Mouse (Mus musculus): ENCODE results near the gene Eif2s1. TPM values are rescaled to one million over a fixed set of nuclear protein-coding genes. Genes with fewer than 3 reads are reported as not detected.
"Not testable (repeated sequence)": the region's sequence is repeated elsewhere in the genome, so short reads cannot be mapped to it uniquely, and the experiment has no call there.

Gene Eif2s1
- total RNA-seq, 2 experiments from 2014 or later = 34.9 to 106 TPM

DNA sequence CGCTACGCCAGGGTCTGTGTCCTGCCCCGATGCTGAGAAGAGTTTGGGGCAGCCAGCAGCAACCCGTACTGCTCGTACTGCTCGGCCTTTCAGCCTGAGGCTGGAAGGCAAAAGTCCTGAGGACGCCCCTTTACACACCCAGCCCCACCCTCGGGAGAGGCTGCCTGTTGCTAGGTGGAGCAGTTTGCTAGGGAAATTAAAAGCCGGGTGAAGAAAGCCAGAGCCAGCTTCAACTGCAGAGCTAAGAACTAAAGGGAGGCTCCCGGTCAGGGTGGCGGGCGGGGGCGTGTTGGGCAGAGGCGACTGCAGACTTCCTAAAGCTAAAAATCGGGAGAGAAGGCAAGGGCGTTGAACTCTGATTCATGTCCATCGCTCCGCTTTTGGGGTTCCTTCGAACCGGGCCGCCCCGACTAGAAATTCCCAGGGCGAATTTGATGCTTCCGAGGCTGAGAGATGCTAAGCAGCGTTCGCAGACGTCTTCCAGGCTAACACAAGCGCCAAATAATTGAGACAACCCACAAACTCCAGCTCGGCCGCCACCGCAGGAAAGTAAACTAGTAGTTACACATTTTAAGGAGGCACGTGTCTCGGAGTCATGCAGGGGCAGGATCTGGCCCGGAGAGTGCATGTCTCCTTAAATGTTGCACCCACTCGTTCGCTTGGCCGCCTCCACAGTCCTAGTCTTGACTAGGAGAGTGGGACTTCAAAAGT, 50.2 kb downstream of the Eif2s1 start:
- ATAC-seq (replicated peaks; ENCODE audit: low FRiP score, poor library complexity, severe bottlenecking) = peak; percentile 79

DNA sequence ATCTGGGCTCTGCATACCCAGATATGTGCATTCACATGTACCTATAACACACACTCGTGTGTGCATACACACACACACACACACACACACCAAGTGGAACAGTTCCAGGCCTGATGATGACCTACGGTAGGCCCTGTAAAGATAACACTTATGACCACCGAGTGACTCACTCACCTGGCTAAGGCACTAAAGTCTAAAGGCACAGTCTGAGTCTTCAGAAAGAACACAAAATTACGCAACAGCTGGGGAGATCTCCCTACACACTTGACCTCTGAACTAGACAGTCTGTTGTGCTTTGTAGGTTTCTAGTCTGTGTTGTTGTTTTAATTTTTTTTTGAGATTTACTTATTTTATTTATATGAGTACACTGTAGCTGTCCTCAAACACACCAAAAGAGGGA, 52.8 kb downstream of the Eif2s1 start:
- ATAC-seq (replicated peaks; ENCODE audit: low FRiP score, poor library complexity, severe bottlenecking) = no peak

DNA sequence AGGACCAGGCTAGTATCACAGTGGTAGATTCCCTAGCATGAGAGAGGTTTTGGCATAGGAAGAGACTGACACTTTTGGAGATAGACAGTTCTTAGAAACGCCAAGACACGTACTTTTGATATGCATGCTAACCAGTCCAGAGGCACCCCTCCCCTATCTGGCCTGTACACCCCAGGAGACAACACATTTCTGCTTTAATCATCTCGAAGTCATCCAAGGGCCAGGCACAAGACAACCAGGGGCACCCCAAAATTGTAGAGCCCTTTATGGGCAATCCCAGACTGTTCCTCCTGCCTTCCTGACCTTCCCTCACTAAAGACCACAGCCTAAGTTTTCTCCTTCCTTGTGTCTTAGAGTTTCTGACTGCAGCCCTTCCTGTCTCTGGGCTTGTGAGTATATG, 53.9 kb downstream of the Eif2s1 start:
- ATAC-seq (replicated peaks; ENCODE audit: low FRiP score, poor library complexity, severe bottlenecking) = no peak

DNA sequence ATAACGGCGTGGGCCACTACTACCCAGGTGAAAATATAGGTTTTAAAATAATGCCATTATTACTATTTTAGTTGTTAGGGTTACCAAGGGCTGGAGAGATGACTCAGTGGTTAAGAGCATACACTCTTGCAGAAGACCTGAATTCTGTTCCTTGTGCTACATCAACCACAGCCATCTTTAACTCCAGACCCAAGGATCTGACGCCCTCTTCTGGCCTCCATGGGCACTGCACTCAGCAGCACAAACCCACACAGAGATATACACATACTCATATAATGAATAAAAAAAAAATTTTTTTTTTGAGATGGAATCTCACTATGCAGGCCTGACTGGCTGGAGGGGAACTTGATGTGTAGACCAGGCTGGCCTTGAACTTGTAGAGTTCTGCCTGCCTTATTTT, 54.7 kb downstream of the Eif2s1 start:
- no peak for ATAC-seq (replicated peaks; ENCODE audit: low FRiP score, poor library complexity, severe bottlenecking)

DNA sequence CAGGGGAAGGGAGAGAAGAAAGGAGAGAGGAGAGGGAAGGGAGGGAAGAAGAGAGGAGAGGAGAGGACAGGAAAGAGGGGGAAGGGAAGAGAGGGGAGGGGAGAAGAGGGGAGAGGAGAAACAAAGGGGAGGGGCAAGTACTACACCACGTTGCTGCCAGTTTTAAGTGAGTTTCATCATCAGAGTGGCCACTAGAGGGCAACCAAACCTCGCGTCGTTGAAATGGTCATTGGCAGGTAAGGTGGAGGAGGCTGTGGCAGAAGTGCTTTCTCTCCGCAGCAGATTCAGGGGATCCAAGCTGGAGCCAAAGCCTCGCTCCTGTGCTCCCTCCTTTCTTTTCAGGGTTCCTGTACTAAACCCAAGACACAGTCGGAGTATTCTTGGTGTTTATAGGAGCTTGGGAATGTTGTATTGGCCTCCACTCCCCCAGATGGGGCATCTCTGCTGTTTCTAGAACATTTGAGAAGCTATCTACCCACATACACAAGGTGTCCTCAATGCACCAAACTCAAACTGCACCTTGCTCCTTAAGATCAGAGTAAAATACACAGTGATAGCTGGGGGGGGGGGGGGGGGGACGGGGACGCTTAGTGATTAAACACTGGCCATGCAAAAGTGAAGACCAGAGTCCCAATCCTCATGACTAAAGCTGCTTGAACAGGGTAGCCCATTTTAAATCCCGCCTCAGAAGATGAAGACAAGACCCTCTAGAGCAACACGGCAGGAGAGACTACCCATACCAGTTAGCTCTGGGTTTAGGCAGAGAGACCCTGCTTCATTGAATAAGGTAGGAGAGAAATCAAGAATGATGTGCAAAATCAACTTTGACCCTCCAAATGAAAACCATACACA, 56.8 kb downstream of the Eif2s1 start:
- peak; percentile 87 for ATAC-seq (replicated peaks; ENCODE audit: low FRiP score, poor library complexity, severe bottlenecking)

DNA sequence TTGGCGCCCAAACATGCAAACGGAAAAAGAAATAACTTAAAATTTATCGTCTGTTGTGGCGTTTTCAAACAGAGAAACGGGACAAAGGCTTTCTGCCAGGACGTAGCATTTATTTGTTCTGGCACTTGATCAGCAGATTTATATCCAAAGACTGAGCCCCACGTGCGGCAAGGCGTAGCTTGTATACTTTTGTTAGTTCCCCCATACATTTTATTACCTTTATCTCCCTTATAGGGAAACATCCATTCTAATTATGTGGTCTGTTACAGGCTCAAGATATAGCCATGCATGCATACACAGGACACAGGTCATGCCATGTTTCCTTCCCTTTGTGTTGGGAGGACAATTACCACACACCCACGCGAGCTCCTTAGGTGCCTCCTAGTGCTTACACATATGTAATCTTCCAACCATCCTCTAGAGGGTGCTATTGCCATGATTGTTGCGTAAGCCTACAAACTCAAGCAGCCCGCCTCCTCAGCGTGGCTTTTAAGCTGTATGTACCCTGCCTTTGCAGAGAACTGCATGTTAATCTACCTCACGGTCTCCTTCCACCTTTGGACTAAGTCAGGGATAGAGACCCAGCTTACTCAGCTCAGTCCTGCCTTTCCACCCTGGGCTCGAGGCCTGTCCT, 57.6 kb downstream of the Eif2s1 start:
- peak; percentile 85 for ATAC-seq (replicated peaks; ENCODE audit: low FRiP score, poor library complexity, severe bottlenecking)

DNA sequence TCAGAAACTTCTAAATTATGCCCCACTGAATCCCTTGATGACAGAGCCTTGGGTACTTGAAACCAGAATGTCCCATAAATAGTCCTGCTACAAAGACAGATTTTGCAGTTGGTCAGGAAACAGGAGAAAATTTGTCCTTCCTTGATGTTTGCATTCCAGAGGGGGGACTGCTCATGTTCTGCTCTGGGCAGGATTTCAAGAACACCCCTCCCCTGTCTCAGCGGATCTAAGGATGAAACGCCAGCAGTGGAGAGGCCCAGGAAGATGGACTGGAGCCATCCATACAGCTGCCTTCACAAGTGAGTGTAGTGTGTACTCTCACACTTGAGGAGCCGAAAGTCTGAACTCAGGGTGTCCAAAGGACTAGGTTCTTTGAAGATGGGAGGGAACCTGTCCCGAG, 59.8 kb downstream of the Eif2s1 start:
- no peak for ATAC-seq (replicated peaks; ENCODE audit: low FRiP score, poor library complexity, severe bottlenecking)

DNA sequence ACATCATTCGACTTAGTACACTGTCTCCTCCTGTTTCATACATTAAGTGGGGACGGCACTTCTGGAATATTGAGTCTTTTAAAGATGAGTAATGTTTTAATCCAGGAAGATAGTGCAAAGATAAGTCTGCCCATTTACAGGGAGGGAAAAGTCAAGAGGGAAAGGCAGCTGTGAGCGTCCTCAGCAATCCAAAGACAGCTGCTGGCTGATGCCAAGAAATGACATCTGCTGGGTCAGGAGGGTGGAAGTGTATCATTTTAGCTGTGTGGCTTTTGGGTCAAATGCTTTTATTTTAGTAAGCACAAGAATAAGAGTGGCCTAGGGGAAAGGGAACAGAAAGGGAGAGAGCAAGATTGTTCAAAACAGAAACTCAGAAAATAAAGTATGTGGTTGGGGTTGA, 60.4 kb downstream of the Eif2s1 start:
- no peak for ATAC-seq (replicated peaks; ENCODE audit: low FRiP score, poor library complexity, severe bottlenecking)

DNA sequence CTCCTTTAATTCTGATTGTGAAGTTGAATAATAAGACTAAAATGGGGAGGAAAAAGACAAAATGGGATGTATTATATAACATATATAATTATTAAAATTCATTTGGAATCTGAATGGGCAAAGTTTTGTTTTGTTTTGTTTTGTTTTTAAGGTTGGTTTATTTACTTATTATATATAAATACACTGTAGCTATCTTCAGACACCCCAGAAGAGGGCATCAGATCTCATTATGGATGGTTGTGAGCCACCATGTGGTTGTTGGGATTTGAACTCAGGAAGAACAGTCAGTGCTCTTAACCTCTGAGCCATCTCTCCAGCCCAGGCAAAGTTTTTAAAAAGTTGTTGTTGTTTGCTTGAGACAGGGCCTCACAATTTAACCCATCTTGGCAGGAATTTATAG, 61.4 kb downstream of the Eif2s1 start:
- not testable (repeated sequence) for ATAC-seq (replicated peaks; ENCODE audit: low FRiP score, poor library complexity, severe bottlenecking)

DNA sequence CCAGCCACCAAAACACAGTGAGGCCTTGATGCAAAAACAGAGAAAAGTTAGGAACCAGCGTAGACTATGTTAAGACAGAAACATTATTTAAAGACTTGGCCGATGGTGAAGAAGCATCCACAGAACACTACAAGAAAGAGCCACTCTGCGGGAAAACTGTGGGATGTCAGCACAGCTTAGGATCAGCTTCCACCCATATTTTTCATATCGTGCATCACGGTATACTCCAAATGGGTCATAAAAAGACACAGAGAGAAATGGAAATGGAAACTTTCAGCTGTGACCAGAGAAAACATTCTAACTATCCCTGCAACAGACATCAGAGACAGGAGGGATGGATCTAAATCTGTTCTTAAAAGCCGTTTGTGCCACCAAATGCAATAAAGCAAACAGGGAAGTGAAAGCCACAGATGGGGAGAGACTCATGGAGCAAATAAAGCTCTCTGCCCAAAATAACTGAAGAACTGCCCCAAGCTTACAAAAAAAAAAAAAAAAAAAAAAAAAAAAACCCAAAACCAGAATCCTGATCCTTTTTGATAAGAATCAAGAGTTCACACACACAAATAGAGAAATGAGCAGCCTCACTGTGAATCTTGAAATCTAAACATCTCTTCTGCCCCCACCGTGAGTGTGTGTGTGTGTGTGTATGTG, 62.0 kb downstream of the Eif2s1 start:
- ATAC-seq (replicated peaks; ENCODE audit: low FRiP score, poor library complexity, severe bottlenecking) = no peak

DNA sequence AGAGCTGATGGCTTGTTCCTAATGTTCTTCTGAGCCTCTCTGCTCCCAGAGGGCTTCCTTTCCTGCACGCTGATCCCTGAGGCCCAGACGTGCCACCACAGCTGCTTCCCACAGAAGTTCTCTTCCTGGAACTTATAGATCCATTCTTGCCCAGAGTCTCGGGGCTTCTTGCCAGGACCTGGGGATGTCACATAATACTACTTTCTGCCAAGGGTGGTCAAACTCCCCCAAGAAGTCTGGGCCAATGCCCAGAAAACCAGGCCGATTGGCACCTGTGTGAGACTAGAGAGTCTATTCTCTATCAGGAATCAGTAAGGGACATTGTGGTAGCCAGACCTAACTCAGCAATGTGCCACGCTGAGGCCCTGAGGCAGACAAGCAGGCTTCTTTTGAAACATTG, 65.7 kb downstream of the Eif2s1 start:
- no peak for ATAC-seq (replicated peaks; ENCODE audit: low FRiP score, poor library complexity, severe bottlenecking)

DNA sequence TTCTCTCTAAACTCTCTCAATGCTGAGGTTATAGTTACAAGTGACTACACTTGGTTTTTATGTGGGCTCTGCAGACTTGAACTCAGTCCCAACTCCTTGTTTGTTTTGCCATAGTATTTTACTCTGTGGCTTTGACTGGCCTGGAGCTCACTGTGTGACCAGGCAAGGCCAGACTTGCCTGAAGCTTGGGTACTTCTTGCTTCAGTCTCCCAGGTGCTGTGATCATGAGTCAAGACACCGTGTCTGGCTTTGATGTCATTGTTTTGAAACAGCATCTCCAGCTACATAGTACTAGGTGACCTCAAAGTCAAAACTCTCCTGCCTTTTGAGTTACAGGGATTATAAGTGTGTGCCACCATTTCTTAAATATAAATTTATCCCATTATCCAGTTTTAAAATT, 68.3 kb downstream of the Eif2s1 start:
- no peak for ATAC-seq (replicated peaks; ENCODE audit: low FRiP score, poor library complexity, severe bottlenecking)

DNA sequence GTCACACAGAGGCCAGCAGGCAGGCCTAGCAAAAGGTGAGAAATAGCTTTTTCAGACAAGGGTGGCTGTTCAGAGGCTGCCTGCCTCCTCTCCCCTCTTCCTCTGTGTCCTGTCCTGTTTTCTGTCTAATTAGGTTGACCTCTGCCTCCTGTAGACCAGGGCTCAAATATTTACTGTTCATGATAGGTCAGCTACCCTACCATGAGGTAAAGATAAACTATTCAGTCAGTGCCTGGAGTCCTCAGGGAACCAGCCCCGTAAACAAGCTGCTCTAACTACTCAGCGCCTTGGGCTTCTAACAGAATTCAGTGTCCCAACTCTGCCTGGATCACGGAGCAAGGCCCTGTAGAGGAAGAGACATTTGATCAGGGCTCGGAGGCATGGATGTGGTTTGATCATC, 74.9 kb downstream of the Eif2s1 start:
- no peak for ATAC-seq (replicated peaks; ENCODE audit: low FRiP score, poor library complexity, severe bottlenecking)

Other genes with a start within 250 kb of the Eif2s1 start
- gene Fam71d, start 170.3 kb upstream of the Eif2s1 start, total RNA-seq (2015; ENCODE audit: low replicate concordance) = not detected in 2 replicates
- not detected in 2 replicates for gene Fam71d, start 170.3 kb upstream of the Eif2s1 start, total RNA-seq (2017; ENCODE audit: low replicate concordance)
- 2.1 and 14.8 TPM in 2 replicates for gene Mpp5, start 112.9 kb upstream of the Eif2s1 start, total RNA-seq (2015; ENCODE audit: low replicate concordance)
- gene Mpp5, start 112.9 kb upstream of the Eif2s1 start, total RNA-seq (2017; ENCODE audit: low replicate concordance) = 5.5 and 21.2 TPM in 2 replicates
- 52.5 and 69.0 TPM in 2 replicates for gene Atp6v1d, start 181 bp upstream of the Eif2s1 start, total RNA-seq (2015; ENCODE audit: low replicate concordance)
- gene Atp6v1d, start 181 bp upstream of the Eif2s1 start, total RNA-seq (2017; ENCODE audit: low replicate concordance) = 22.2 and 35.0 TPM in 2 replicates
- 6.7 TPM in 1 of 2 replicates, not detected in the other for gene Plek2, start 45.1 kb downstream of the Eif2s1 start, total RNA-seq (2015; ENCODE audit: low replicate concordance)
- 2.6 and 5.3 TPM in 2 replicates for gene Plek2, start 45.1 kb downstream of the Eif2s1 start, total RNA-seq (2017; ENCODE audit: low replicate concordance)
- 7.1 and 9.0 TPM in 2 replicates for gene Tmem229b, start 145.8 kb downstream of the Eif2s1 start, total RNA-seq (2015; ENCODE audit: low replicate concordance)
- gene Tmem229b, start 145.8 kb downstream of the Eif2s1 start, total RNA-seq (2017; ENCODE audit: low replicate concordance) = 5.4 and 9.5 TPM in 2 replicates
- gene Plekhh1, start 167.3 kb downstream of the Eif2s1 start, total RNA-seq (2015; ENCODE audit: low replicate concordance) = not detected in 2 replicates
- not detected in 2 replicates for gene Plekhh1, start 167.3 kb downstream of the Eif2s1 start, total RNA-seq (2017; ENCODE audit: low replicate concordance)
- gene Pigh, start 227.8 kb downstream of the Eif2s1 start, total RNA-seq (2015; ENCODE audit: low replicate concordance) = 3.1 and 8.4 TPM in 2 replicates
- gene Pigh, start 227.8 kb downstream of the Eif2s1 start, total RNA-seq (2017; ENCODE audit: low replicate concordance) = 1.5 and 2.2 TPM in 2 replicates